ENCODE assay signal across 12 mouse cellular contexts in the genomic region with DNA sequence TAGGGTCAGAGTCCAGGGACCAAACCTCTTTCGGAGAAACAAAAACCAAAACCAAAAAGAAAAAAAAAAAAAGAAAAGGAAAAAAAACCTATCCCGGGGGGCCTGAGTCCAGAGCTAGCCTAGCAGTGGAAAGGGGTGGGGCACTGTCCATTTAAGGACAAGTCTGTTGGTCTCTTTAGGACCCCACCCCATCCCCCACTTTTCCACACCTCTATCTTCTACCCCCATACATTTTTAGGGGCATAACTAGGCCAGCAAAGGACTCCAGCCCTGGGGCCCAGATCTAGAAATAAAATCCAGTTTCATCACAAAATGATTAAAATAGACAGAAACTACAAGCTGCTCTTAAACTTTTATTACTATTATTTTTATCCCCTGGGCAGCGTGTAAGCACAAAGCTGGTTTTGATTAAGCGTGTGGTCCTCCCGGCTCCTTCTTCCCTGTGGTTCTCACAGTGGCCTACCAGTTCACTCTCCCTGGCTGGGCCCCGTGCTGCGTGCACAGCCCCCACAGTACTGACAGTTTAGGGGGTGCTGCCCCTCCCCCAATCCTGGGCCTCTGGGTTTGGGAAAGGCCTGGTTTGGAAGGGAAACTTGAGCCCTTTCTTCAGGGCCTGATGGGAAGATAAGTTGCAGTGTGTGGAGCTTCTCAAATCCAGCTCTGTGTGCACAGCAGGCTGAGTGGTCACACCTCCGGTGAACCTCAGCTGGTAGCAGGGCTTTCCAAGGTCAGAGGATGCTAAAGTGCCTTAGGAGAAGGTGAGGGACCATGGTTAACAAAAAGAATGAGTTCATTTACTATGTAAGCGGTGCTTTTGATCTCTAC.
DNase-seq lines count a peak whose midpoint lies in the region; ATAC-seq and TF ChIP-seq lines count a peak whose summit lies in the region.
"Had no signal": no experiment of that assay in that cellular context is flagged by ENCODE, and none has a peak within 500 bp of the region (broad histone marks: within the 10 kb centered on the region; RNA-seq: fewer than 3 reads in every experiment).

No protein-coding gene starts in this region.

- WGBS in heart, embryonic 11.5 days (ENCODE audit: insufficient replicate concordance): 45% methylated on average over 9 of the region's 9 CpGs
- 43% methylated on average over 9 of the region's 9 CpGs for WGBS in lung, postnatal 0 days
- 41% methylated on average over 9 of the region's 9 CpGs for WGBS in stomach, embryonic 14.5 days

- H3K4me1 ChIP-seq in heart, embryonic 11.5 days (ENCODE audit: control insufficient read depth, insufficient read depth, low read length): peaks cover 35% of the 10 kb centered on the region
- H3K4me1 ChIP-seq in lung, postnatal 0 days (ENCODE audit: insufficient read depth, low read depth, low read length): peaks cover 17% of the 10 kb centered on the region
- peaks cover 39% of the 10 kb centered on the region for H3K4me1 ChIP-seq in stomach, embryonic 14.5 days (ENCODE audit: control insufficient read depth, insufficient read depth, low read length)

- TF ChIP-seq CTCF in lung, postnatal 0 days (IDR thresholded peaks at IDR 0.05): no peak

- no peak overlapping the region for H3K4me2 ChIP-seq in heart, embryonic 11.5 days
- H3K4me2 ChIP-seq in lung, postnatal 0 days (replicated peaks; ENCODE audit: low read depth, low read length): no peak overlapping the region
- H3K4me2 ChIP-seq in stomach, embryonic 14.5 days (replicated peaks; ENCODE audit: low read depth, low read length): no peak overlapping the region

- no peak for TF ChIP-seq EP300 in lung, postnatal 0 days (IDR thresholded peaks at IDR 0.05)

- H3K27me3 ChIP-seq in heart, embryonic 11.5 days (ENCODE audit: control insufficient read depth, insufficient read depth, low read length): peaks cover 51% of the 10 kb centered on the region
- no peaks in the 10 kb centered on the region for H3K27me3 ChIP-seq in lung, postnatal 0 days (replicated peaks; ENCODE audit: insufficient read depth, low read length)
- no peaks in the 10 kb centered on the region for H3K27me3 ChIP-seq in stomach, embryonic 14.5 days (ENCODE audit: control insufficient read depth, insufficient read depth, low read length)
- H3K27me3 ChIP-seq: megakaryocyte, embryonic 14.5 days had no signal

- intact Hi-C loops in heart, postnatal 25 days (cut with DNase I): no loop called here

- H3K9me3 ChIP-seq in heart, embryonic 11.5 days (replicated peaks; ENCODE audit: control insufficient read depth, low read length): no peaks in the 10 kb centered on the region
- no peaks in the 10 kb centered on the region for H3K9me3 ChIP-seq in lung, postnatal 0 days (ENCODE audit: low read length)
- no peaks in the 10 kb centered on the region for H3K9me3 ChIP-seq in stomach, embryonic 14.5 days (ENCODE audit: control insufficient read depth, low read depth, low read length)
- H3K9me3 ChIP-seq: megakaryocyte, embryonic 14.5 days had no signal

- 0 out of 2 replicates have a peak overlapping the region, but pooled peaks have one; percentile 28 for H3K9ac ChIP-seq in heart, embryonic 11.5 days (ENCODE audit: low read depth, low read length)
- H3K9ac ChIP-seq in lung, postnatal 0 days (replicated peaks; ENCODE audit: low read depth): no peak overlapping the region
- H3K9ac ChIP-seq in stomach, embryonic 14.5 days (replicated peaks; ENCODE audit: low read depth, low read length): no peak overlapping the region

- H3K36me3 ChIP-seq in heart, embryonic 11.5 days (ENCODE audit: control insufficient read depth, insufficient read depth, low read length): no peaks in the 10 kb centered on the region
- H3K36me3 ChIP-seq in lung, postnatal 0 days (ENCODE audit: insufficient read depth, low read length): peaks cover 4% of the 10 kb centered on the region; the same call in 1 of the 2 replicates
- peaks cover 4% of the 10 kb centered on the region; the same call in 1 of the 2 replicates for H3K36me3 ChIP-seq in stomach, embryonic 14.5 days (ENCODE audit: control insufficient read depth, insufficient read depth, low read length)

- ATAC-seq in heart, embryonic 11.5 days (replicated peaks; ENCODE audit: insufficient number of reproducible peaks, low FRiP score, low TSS enrichment): no peak
- no peak for ATAC-seq in lung, postnatal 0 days
- ATAC-seq in stomach, embryonic 14.5 days (ENCODE audit: insufficient number of reproducible peaks, insufficient read depth, low FRiP score, low read depth): peak; percentile 38; the same call in 1 of the 2 replicates

- H3K27ac ChIP-seq in heart, embryonic 11.5 days (ENCODE audit: low read depth, low read length): no peak overlapping the region
- H3K27ac ChIP-seq in lung, postnatal 0 days (ENCODE audit: low read length): peak overlapping the region; percentile 57
- H3K27ac ChIP-seq in stomach, embryonic 14.5 days (ENCODE audit: low read length): peak overlapping the region; percentile 68; the same call in 1 of the 2 replicates

- H3K4me3 ChIP-seq in heart, embryonic 11.5 days (ENCODE audit: low read depth, low read length): no peak overlapping the region
- H3K4me3 ChIP-seq in lung, postnatal 0 days (ENCODE audit: low read depth, low read length): no peak overlapping the region
- H3K4me3 ChIP-seq in stomach, embryonic 14.5 days (ENCODE audit: low read depth, low read length): no peak overlapping the region
- H3K4me3 ChIP-seq: megakaryocyte, embryonic 14.5 days had no signal

- DNase-seq in heart, postnatal 25 days (ENCODE audit: low spot score): no peak
- DNase-seq in lung, postnatal 0 days (ENCODE audit: low spot score): no peak
- DNase-seq in lung, postnatal 14 days: no peak
- peak; percentile 33 for DNase-seq in hindlimb bud, embryonic 11.5 days (ENCODE audit: extremely low spot score, low read depth, low spot score)
- DNase-seq in retina, embryonic 14.5 days (ENCODE audit: low spot score): no peak
- DNase-seq in left cerebral cortex, adult 9 months (ENCODE audit: low spot score in 2 of 2): no peak
- DNase-seq: adrenal gland, adult 2 months; cerebellum, adult 8-10 months; kidney, postnatal 36 days had no signal
